Mouse (Mus musculus) E14TG2a.4 (cell line): ENCODE measurements around the gene Tst.

ENCODE experiments used
- H3K27me3 ChIP-seq: 2 replicates; pipeline ENCODE4 v1.6.1; 2014; ENCODE audit warnings: low read length, control low read depth; ENCODE audit not compliant: insufficient read depth
- H3K36me3 ChIP-seq: 2 replicates; pipeline ENCODE4 v1.6.1; 2014; ENCODE audit warnings: low read length, control low read depth; ENCODE audit not compliant: insufficient read depth
- H3K4me1 ChIP-seq: replicated peaks from 2 replicates; pipeline ENCODE4 v1.6.1; 2014; ENCODE audit warnings: low read depth, low read length, control low read depth
- H3K4me3 ChIP-seq: replicated peaks from 2 replicates; pipeline ENCODE4 v1.5.1; 2014; ENCODE audit warnings: mild to moderate bottlenecking, low read length
- H3K9me3 ChIP-seq: 2 replicates; pipeline ENCODE4 v1.6.1; 2014; ENCODE audit warnings: low read length, control low read depth
- CTCF ChIP-seq: conservative IDR thresholded peaks from 2 replicates; pipeline ENCODE4 v1.5.1; 2014; ENCODE audit warnings: low read length
- NANOG ChIP-seq: IDR thresholded peaks from 2 replicates; pipeline ENCODE4 v1.6.1; 2014; ENCODE audit warnings: borderline replicate concordance, low read length, mixed read lengths
- POU5F1 ChIP-seq: IDR thresholded peaks from 2 replicates; pipeline ENCODE4 v1.6.1; 2014; ENCODE audit warnings: low read length, borderline replicate concordance

Tst gene

GRCm38 (mm10) chr15:78406293-78406934, 707 bp upstream of the Tst start, which contains the start of gene Mpst:
Gene Mpst (plus strand): TSS chr15:78406416.
- Histone ChIP-seq H3K27me3 (peaks cover 25% of the 10 kb centered on the region), H3K4me3 (peak within 1 kb of the TSS; percentile 92), H3K36me3 (peaks cover 15% of the 10 kb centered on the region), H3K4me1 (peaks cover 85% of the 10 kb centered on the region), H3K9me3 (no peaks in the 10 kb centered on the region)
- TF ChIP-seq NANOG = no peak
- TF ChIP-seq CTCF = no peak
- TF ChIP-seq POU5F1 = no peak

GRCm38 (mm10) chr15:78405098-78405497, 609 bp downstream of the Tst start:
- no peak for TF ChIP-seq CTCF
- H3K36me3 ChIP-seq = peaks cover 14% of the 10 kb centered on the region

GRCm38 (mm10) chr15:78403896-78404295, 1.8 kb downstream of the Tst start:
- Histone ChIP-seq H3K4me3 (peak overlapping the region; percentile 52), H3K27me3 (no peaks in the 10 kb centered on the region), H3K36me3 (peaks cover 26% of the 10 kb centered on the region), H3K9me3 (no peaks in the 10 kb centered on the region), H3K4me1 (peaks cover 80% of the 10 kb centered on the region)
- TF ChIP-seq CTCF (no peak), POU5F1 (no peak), NANOG (no peak)

More at GRCm38 (mm10) chr15:78405098-78405497, 609 bp downstream of the Tst start:
- Histone ChIP-seq H3K4me3 (peak overlapping the region; percentile 92), H3K4me1 (peaks cover 90% of the 10 kb centered on the region), H3K27me3 (peaks cover 11% of the 10 kb centered on the region), H3K9me3 (no peaks in the 10 kb centered on the region)

GRCm38 (mm10) chr15:78403301-78403741, 2.4 kb downstream of the Tst start:
- Histone ChIP-seq H3K4me1 (peaks cover 75% of the 10 kb centered on the region), H3K36me3 (peaks cover 28% of the 10 kb centered on the region), H3K4me3 (peak overlapping the region; percentile 52), H3K9me3 (no peaks in the 10 kb centered on the region), H3K27me3 (no peaks in the 10 kb centered on the region)
- TF ChIP-seq CTCF = no peak

- Histone ChIP-seq H3K36me3 (peaks cover 28% of the 10 kb centered on the region), H3K4me3 (peak overlapping the region; percentile 52), H3K27me3 (no peaks in the 10 kb centered on the region), H3K4me1 (peaks cover 74% of the 10 kb centered on the region), H3K9me3 (no peaks in the 10 kb centered on the region)
- TF ChIP-seq NANOG (no peak), CTCF (no peak), POU5F1 (no peak)
These were observed 3.3 kb downstream of the Tst start for GRCm38 (mm10) chr15:78402423-78402822.

- H3K36me3 ChIP-seq = peaks cover 28% of the 10 kb centered on the region
- no peaks in the 10 kb centered on the region for H3K9me3 ChIP-seq
- peaks cover 74% of the 10 kb centered on the region for H3K4me1 ChIP-seq
- TF ChIP-seq NANOG = no peak
- no peak for TF ChIP-seq CTCF
- no peak for TF ChIP-seq POU5F1
- H3K27me3 ChIP-seq = no peaks in the 10 kb centered on the region
- H3K4me3 ChIP-seq = no peak overlapping the region
These were observed 3.8 kb downstream of the Tst start for GRCm38 (mm10) chr15:78401921-78402320.

- Histone ChIP-seq H3K36me3 (peaks cover 28% of the 10 kb centered on the region), H3K9me3 (no peaks in the 10 kb centered on the region), H3K27me3 (no peaks in the 10 kb centered on the region), H3K4me1 (peaks cover 74% of the 10 kb centered on the region), H3K4me3 (no peak overlapping the region)
- TF ChIP-seq CTCF = no peak
These were observed 4.4 kb downstream of the Tst start for GRCm38 (mm10) chr15:78401345-78401744.

- Histone ChIP-seq H3K4me3 (no peak within 1 kb of the TSS), H3K36me3 (peaks cover 18% of the 10 kb centered on the region), H3K27me3 (no peaks in the 10 kb centered on the region), H3K9me3 (no peaks in the 10 kb centered on the region), H3K4me1 (peaks cover 28% of the 10 kb centered on the region)
- TF ChIP-seq NANOG (no peak), POU5F1 (no peak), CTCF (no peak)
These were observed 10.2 kb downstream of the Tst start, which contains the start of gene Tex33 for GRCm38 (mm10) chr15:78395478-78395962. Gene Tex33 (minus strand): TSS chr15:78395912.

GRCm38 (mm10) chr15:78390855-78391254, 14.9 kb downstream of the Tst start:
- H3K4me3 ChIP-seq = no peak overlapping the region
- TF ChIP-seq CTCF (no peak), POU5F1 (no peak), NANOG (no peak)
- H3K9me3 ChIP-seq = no peaks in the 10 kb centered on the region
- H3K36me3 ChIP-seq = no peaks in the 10 kb centered on the region
- H3K4me1 ChIP-seq = peaks cover 4% of the 10 kb centered on the region; the same call in 1 of the 2 replicates
- peaks cover 19% of the 10 kb centered on the region for H3K27me3 ChIP-seq
